Mouse (Mus musculus) urinary bladder, postnatal 25 days (tissue): ENCODE measurements around the gene Lsg1.

Source experiments
- DNase-seq: peaks from one replicate; pipeline ENCODE4 v3.0.0; 2022; ENCODE audit warnings: low spot score

Lsg1 gene

GRCm38 (mm10) chr16:30587494-30588327 is at the start of gene Lsg1:
Lsg1 (minus strand) TSS chr16:30587592.
- DNase-seq: peak; percentile 76

GRCm38 (mm10) chr16:30633906-30634746 is 46.7 kb upstream of the Lsg1 start:
- DNase-seq: no peak

DNA sequence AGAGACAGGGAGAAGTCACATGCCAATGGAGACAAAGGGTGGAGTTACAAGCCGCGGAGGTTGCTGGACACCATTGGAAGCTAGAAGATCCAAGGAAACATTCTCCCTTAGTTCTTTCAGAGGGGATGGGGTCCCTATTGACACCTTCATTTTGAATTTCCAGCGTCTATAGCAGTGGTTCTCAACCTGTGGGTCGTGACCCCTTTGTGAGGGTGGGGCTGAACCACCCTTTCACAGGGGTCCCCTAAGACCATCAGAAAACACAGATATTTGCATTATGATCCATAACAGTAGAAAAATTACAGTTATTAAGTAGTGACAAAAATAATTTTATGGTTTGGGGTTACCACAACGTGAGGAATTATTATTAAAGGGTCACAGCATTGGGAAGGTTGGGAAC is 42.1 kb upstream of the Lsg1 start:
- DNase-seq: no peak

DNA sequence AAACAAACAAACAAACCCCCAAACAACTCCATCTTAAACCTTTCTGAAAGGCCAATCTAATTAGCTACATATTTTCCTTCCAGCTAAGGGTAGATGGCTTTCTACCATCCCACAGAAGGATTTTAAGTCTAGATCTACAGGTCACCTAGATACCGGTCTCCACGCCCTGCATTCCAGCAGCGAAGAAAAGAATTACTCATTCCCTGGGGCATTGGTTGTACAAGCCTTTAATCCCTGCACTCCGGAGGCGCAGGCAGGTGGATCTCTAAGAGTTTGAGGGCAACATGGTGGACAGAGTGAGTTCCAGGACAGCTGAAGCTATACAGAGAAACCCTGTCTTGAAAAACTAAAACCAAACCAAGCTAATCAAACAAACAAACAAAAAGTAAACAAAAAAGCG is 41.0 kb upstream of the Lsg1 start:
- DNase-seq: no peak

DNA sequence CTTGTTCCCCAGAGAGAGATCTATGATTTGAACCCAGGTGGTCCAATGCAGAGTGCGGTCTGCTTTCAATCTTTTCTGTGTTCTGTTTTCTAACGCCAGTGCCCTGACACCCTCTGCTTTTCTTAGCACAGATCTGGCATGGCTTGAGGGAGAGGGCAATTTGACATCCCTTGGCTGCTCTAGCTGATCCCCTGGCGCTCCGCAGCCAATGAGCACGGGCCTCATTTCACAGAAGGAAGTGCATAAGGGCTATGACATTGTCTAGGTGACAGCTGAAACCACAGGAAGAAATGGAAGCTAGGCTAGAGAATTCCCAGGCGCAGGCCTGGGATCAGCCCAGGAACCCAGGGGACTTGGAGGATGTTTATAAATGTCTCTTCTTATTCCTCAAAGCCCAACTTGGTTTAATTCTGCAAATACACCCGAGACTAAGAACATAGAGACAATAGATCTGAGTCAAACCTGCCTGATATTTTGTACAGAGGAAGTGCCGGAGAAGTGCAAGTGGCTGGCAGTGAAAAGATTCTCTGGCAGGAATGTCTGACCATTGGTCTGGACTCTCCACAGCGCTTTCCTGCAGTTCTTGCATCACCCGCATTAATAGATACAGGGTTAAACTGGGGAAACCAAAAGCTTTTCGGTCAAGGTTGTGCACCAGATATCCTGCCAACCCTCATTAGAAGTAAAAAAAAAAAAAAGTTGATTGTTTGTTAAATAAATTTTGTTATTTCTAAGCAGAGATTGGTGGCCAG is 40.4 kb upstream of the Lsg1 start:
- no peak for DNase-seq

GRCm38 (mm10) chr16:30624640-30625039 is 37.2 kb upstream of the Lsg1 start:
- DNase-seq: no peak

GRCm38 (mm10) chr16:30623645-30624044 is 36.3 kb upstream of the Lsg1 start:
- DNase-seq: no peak

DNA sequence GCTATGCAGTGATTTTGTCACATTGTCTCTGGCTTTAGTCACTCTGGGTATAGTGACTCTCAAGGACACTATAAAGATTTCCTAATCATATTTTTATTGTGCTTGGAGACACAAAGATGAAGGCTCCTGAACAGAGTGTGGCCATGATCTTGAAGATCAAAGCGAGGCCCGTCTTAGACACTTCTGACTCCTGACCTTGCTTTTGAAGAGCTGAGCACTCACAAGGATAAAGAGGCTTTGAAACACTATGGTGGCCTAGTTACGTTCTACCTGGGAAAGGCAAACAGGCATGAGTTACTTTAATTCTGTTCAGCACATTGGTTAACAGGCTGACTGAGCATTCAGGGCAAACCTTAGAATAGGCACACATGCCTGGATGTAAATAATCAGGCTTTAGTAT is 28.9 kb upstream of the Lsg1 start:
- DNase-seq: no peak

GRCm38 (mm10) chr16:30614705-30615317 is 27.4 kb upstream of the Lsg1 start:
- no peak for DNase-seq

GRCm38 (mm10) chr16:30614122-30614521 is 26.7 kb upstream of the Lsg1 start:
- DNase-seq: no peak

- no peak for DNase-seq
Observed at GRCm38 (mm10) chr16:30613122-30613521, 25.7 kb upstream of the Lsg1 start.

GRCm38 (mm10) chr16:30611331-30611730 is 23.9 kb upstream of the Lsg1 start:
- no peak for DNase-seq

GRCm38 (mm10) chr16:30607868-30608267 is 20.5 kb upstream of the Lsg1 start:
- no peak for DNase-seq

DNA sequence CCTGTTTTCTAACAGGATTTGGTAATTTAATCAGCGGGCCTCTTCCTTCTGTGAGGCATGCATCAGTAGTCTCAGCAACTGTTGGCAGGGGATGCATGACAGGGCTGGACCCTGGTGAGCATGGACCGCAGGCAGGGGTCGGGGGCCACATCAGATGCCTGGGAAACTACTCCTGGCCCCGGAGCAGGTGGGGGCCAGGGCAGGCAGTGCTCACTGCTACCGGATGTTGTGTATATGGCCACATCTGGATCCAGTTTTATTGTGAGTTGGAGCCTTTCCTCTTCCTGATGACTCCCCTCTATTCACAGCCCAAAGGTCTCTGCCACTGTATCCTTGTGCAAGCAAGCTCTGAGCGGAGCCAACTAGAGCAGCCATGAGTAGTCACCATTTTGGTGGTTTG is 18.1 kb upstream of the Lsg1 start:
- DNase-seq: no peak

DNA sequence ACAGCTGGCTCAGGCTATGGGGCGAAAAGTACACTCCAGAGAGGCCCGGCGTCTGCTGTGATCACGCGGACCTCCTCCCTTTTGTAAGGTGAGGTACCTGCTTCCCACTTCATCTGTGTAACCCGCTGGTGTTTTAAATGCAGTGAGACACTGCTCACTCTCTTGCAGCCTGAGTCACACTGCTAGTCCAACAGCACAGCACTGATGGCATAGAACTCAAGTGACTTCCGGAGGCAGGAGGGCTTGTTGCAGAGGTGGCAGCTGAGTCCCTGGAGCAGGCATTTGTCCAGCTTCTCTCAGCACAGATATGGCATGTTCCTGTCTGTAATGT is 17.4 kb upstream of the Lsg1 start:
- DNase-seq: no peak

DNA sequence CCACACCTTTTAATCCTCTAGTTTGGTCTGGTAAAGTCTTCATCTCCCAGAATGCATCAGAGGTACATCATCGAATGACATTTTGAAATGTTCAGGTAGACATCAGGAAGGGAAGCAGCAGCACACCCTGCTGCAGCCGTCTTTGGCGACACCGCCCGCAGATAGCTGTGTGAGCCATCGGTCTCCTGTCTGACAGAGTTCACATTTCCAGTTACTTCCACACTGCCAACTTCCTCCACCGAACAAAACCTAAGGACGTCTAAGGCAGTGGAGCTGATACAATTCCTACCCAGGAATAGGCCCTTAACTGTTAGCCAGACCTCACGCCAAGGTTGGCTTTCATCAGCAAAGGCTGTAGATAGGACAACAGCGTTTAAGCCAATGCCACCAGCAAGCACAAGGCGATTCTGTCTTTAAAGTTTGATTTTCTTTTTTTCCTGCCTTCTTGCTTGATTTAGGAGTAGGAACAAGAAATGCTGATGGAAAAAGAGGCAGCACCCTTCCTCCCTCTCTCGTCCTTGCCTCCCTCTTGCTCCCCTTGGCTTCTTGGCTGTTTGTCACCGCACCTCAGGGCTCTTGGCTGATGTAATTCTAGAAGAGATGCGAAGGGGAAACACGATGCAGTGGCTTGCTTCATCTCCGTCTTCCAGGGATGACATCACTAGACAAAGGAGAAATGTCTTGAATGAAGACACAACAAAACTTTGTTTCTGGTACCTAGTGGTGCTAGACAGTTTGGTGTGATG is 16.8 kb upstream of the Lsg1 start:
- DNase-seq: no peak

GRCm38 (mm10) chr16:30603531-30603842 is 16.1 kb upstream of the Lsg1 start:
- no peak for DNase-seq

DNA sequence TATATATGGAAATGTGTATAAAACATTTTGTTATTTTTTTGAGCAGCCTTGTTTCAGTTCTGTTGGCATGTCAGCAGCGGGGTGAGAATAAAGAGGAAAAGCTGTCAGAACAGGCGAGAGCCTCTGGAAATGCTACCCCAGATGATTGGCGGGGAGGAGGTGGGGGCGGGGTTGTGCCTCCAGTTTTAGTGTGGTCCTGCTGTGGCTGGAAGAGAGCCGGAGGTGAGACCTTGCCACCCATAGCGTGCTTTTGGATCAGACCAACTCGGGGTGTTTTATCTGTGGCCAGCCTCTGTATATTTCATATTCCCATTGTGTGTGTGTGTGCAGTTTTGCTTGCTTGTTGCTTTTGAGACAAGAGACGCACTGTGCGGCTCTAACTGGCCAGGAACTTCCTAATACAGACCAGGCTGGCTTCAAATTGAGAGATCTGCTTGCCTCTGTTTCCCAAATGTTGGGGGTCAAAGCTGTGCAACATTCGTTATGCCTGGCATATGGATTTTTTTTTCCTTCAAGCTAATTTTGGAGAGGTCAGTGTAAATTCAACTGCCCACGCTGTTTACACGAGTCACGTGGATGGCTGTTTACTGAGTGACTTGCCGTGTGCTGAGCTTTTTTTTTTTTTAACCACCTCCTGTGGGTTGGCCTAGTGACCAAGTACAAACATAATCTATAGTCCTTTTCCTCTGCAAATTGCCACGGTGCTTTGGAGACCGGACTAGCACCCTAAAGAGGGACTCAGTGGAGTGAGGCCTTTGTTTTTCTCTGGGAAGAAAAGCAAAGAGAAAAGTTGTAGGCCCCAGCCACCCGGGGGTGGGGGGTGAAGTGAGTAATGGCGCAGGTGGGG is 15.5 kb upstream of the Lsg1 start:
- no peak for DNase-seq

DNA sequence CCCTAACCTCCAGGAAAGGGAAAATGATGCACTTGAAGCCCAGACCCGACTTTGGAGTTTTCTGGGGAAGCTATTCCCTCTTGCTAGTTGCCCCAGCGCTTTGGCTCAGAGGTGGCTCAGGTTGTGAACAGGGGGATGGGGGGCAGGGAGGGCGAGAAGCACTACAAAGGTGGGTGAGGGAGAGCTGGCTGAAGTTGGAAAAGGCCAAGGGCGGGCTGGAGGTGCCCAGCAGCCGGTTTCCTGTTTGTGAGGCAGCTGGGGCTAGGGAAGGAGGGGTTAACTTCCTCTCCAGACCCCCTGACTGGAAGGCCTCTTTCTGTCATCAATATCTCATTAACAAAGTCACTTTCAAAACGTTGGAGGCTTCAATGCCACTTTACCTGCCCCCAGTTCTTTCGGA is 14.6 kb upstream of the Lsg1 start:
- DNase-seq: no peak

DNA sequence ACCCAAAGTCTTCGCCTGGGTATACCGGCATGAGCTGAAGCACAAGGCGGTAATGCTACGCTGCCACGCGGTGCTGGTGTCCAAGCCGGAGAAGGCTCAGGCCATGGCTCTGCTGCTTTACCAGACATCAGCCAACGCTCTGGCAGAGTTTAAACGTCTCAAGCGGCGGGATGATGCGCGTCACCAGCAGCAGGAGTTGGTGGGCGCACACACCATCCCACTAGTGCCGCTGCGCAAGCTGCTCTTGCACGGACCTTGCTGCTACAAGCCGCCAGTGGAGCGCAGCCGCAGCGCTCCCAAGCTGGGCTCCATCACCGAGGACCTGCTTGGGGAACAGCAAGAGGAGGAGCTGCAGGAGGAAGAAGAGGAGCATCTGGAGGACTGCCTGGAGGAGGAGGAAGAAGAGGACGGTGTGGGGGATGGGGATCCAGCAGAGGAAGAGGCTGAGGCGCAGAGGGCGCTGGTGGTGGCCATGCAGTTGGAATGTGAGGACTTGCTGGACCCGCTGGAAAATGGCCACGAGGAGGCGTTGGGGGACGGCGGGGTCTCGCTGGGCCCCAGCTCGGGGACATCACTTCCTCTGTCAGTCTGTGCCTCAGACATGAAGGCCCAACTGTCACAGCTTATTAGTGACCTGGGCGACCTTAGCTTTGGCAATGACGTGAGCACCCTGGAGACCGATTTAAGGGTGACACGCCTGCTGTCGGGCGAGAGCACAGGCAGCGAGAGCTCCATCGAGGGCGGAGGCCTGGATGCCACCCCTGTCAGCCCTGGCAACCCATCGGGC is 13.8 kb upstream of the Lsg1 start:
- DNase-seq: no peak
